Mouse (Mus musculus) forebrain, embryonic 11.5 days (tissue): ENCODE data around the gene Hes7. TPM values are rescaled to one million over a fixed set of nuclear protein-coding genes. Genes with fewer than 3 reads are reported as not detected.

ENCODE experiments used
- ATAC-seq: fragments of 200-750 bp; cut with Nextera tagmentation; replicated peaks from 2 replicates; pipeline ENCODE4 v1.8.0; 2017; ENCODE audit warnings: moderate TSS enrichment; ENCODE audit not compliant: low FRiP score
- DNase-seq: peaks from one replicate; pipeline ENCODE4 v3.0.0-alpha.2; 2017; ENCODE audit warnings: low spot score
- H3K27ac ChIP-seq: fragments of 300-500 bp; sonication (generic); 2 replicates; pipeline ENCODE4 v1.5.1; 2014; ENCODE audit warnings: low read depth, low read length
- H3K27me3 ChIP-seq: fragments of 300-500 bp; sonication (generic); 2 replicates; pipeline ENCODE4 v1.6.1; 2014; ENCODE audit warnings: mild to moderate bottlenecking, low read length, mixed read lengths; ENCODE audit not compliant: control insufficient read depth, insufficient read depth
- H3K36me3 ChIP-seq: fragments of 300-500 bp; sonication (generic); 2 replicates; pipeline ENCODE4 v1.6.1; 2014; ENCODE audit warnings: mild to moderate bottlenecking, low read length, moderate library complexity, mixed read lengths; ENCODE audit not compliant: control insufficient read depth, insufficient read depth
- H3K4me1 ChIP-seq: fragments of 300-500 bp; sonication (generic); replicated peaks from 2 replicates; pipeline ENCODE4 v1.6.1; 2014; ENCODE audit warnings: low read length, mixed read lengths; ENCODE audit not compliant: control insufficient read depth, insufficient read depth
- H3K4me2 ChIP-seq: fragments of 300-500 bp; sonication (generic); 2 replicates; pipeline ENCODE4 v1.6.1; 2014; ENCODE audit warnings: low read depth, mild to moderate bottlenecking, low read length, moderate library complexity, mixed read lengths; ENCODE audit not compliant: severe bottlenecking
- H3K4me3 ChIP-seq: fragments of 300-500 bp; sonication (generic); 2 replicates; pipeline ENCODE4 v1.5.1; 2014; ENCODE audit warnings: low read depth, low read length
- H3K9ac ChIP-seq: fragments of 300-500 bp; sonication (generic); 2 replicates; pipeline ENCODE4 v1.6.1; 2014; ENCODE audit warnings: low read length
- H3K9me3 ChIP-seq: fragments of 300-500 bp; sonication (generic); 2 replicates; pipeline ENCODE4 v1.6.1; 2016; ENCODE audit warnings: low read length, mixed read lengths; ENCODE audit not compliant: control insufficient read depth
- WGBS: fragments of 180-500 bp; shearing (Covaris S2); extraction: QIAGEN DNeasy Blood & Tissue Kit; methylation state at CpG from one replicate; pipeline ENCODE4 v1.1.7; 2014; 5-methylcytosine and 5-hydroxymethylcytosine counted together
- polyA plus RNA-seq: library from polyadenylated mRNA; unstranded; fragments of >200 nt; fragmentation: Nextera tagmentation; extraction: Ambion mirVana; gene quantifications from 2 replicates; pipeline ENCODE4 v1.2.1, GENCODE M21; 2014

The Hes7 gene
- polyA plus RNA-seq, 1 experiment from 2014 or later: 0.11 TPM

- Histone ChIP-seq H3K27me3 (no peaks in the 10 kb centered on the region), H3K36me3 (peaks cover 2% of the 10 kb centered on the region), H3K9me3 (no peaks in the 10 kb centered on the region), H3K27ac (peak overlapping the region; percentile 73), H3K4me2 (peak overlapping the region; percentile 59), H3K4me3 (peak overlapping the region; percentile 22), H3K9ac (peak overlapping the region; percentile 45), H3K4me1 (peaks cover 34% of the 10 kb centered on the region)
- DNase-seq (peak; percentile 93), ATAC-seq (0 out of 2 replicates have a peak, but pooled peaks have one; percentile 1)
- 1% methylated on average over 29 of the region's 29 CpGs for WGBS
Measured at GRCm38 (mm10) chr11:69096987-69097900, 23.0 kb upstream of the Hes7 start.

GRCm38 (mm10) chr11:69098039-69098761 lies 22.0 kb upstream of the Hes7 start:
- H3K4me1 ChIP-seq: peaks cover 34% of the 10 kb centered on the region
- WGBS: 21% methylated on average over 8 of the region's 8 CpGs
- DNase-seq: no peak

GRCm38 (mm10) chr11:69098762-69099091 lies 21.5 kb upstream of the Hes7 start:
- ATAC-seq: peak; percentile 33; the same call in 1 of the 2 replicates
- 0% methylated on average over 19 of the region's 19 CpGs for whole genome bisulfite sequencing
- H3K4me1 ChIP-seq: peaks cover 34% of the 10 kb centered on the region

More at GRCm38 (mm10) chr11:69098039-69098761, 22.0 kb upstream of the Hes7 start:
- H3K27me3 ChIP-seq: no peaks in the 10 kb centered on the region
- peaks cover 2% of the 10 kb centered on the region for H3K36me3 ChIP-seq
- peak overlapping the region; percentile 12; the same call in 1 of the 2 replicates for H3K27ac ChIP-seq
- ATAC-seq: no peak
- H3K4me3 ChIP-seq: peak overlapping the region; percentile 45
- no peaks in the 10 kb centered on the region for H3K9me3 ChIP-seq
- H3K9ac ChIP-seq: no peak overlapping the region; the same call in 1 of the 2 replicates
- H3K4me2 ChIP-seq: peak overlapping the region; percentile 70

GRCm38 (mm10) chr11:69099177-69099914 lies 20.9 kb upstream of the Hes7 start:
- H3K27me3 ChIP-seq: no peaks in the 10 kb centered on the region
- DNase-seq: no peak
- H3K36me3 ChIP-seq: peaks cover 5% of the 10 kb centered on the region
- peaks cover 34% of the 10 kb centered on the region for H3K4me1 ChIP-seq
- H3K4me2 ChIP-seq: peak overlapping the region; percentile 70
- no peaks in the 10 kb centered on the region for H3K9me3 ChIP-seq
- H3K4me3 ChIP-seq: peak overlapping the region; percentile 45
- WGBS: 2% methylated on average over 22 of the region's 22 CpGs
- H3K9ac ChIP-seq: peak overlapping the region; percentile 53
- ATAC-seq: no peak
- no peak overlapping the region for H3K27ac ChIP-seq

More at GRCm38 (mm10) chr11:69098762-69099091, 21.5 kb upstream of the Hes7 start:
- H3K4me3 ChIP-seq: peak overlapping the region; percentile 45
- H3K27me3 ChIP-seq: no peaks in the 10 kb centered on the region
- H3K4me2 ChIP-seq: peak overlapping the region; percentile 70
- H3K9ac ChIP-seq: peak overlapping the region; percentile 53
- H3K27ac ChIP-seq: peak overlapping the region; percentile 12; the same call in 1 of the 2 replicates
- DNase-seq: peak; percentile 96
- H3K9me3 ChIP-seq: no peaks in the 10 kb centered on the region
- H3K36me3 ChIP-seq: peaks cover 2% of the 10 kb centered on the region

GRCm38 (mm10) chr11:69099915-69100345 lies 20.3 kb upstream of the Hes7 start:
- 2% methylated on average over 23 of the region's 23 CpGs for WGBS
- peak; percentile 90 for DNase-seq
- H3K27ac ChIP-seq: no peak overlapping the region
- peak overlapping the region; percentile 70 for H3K4me2 ChIP-seq
- no peaks in the 10 kb centered on the region for H3K27me3 ChIP-seq
- H3K9ac ChIP-seq: peak overlapping the region; percentile 53
- H3K36me3 ChIP-seq: peaks cover 5% of the 10 kb centered on the region
- peaks cover 34% of the 10 kb centered on the region for H3K4me1 ChIP-seq
- H3K9me3 ChIP-seq: no peaks in the 10 kb centered on the region
- peak overlapping the region; percentile 45 for H3K4me3 ChIP-seq
- ATAC-seq: peak; percentile 34

GRCm38 (mm10) chr11:69100639-69101360 lies 19.4 kb upstream of the Hes7 start:
- Histone ChIP-seq H3K4me3 (0 out of 2 replicates have a peak overlapping the region, but pooled peaks have one; percentile 45), H3K9ac (peak overlapping the region; percentile 53), H3K4me1 (peaks cover 30% of the 10 kb centered on the region), H3K27me3 (no peaks in the 10 kb centered on the region), H3K4me2 (peak overlapping the region; percentile 70; the same call in 1 of the 2 replicates), H3K36me3 (peaks cover 5% of the 10 kb centered on the region), H3K27ac (no peak overlapping the region), H3K9me3 (no peaks in the 10 kb centered on the region)
- no peak for DNase-seq
- ATAC-seq: no peak
- WGBS: 92% methylated on average over 20 of the region's 20 CpGs

GRCm38 (mm10) chr11:69101604-69102402 lies 18.4 kb upstream of the Hes7 start:
- ATAC-seq (no peak), DNase-seq (no peak)
- no peaks in the 10 kb centered on the region for H3K27me3 ChIP-seq
- H3K27ac ChIP-seq: no peak overlapping the region
- WGBS: 89% methylated on average over 21 of the region's 21 CpGs
- no peak overlapping the region for H3K4me2 ChIP-seq
- H3K9me3 ChIP-seq: no peaks in the 10 kb centered on the region
- H3K36me3 ChIP-seq: peaks cover 5% of the 10 kb centered on the region
- H3K4me3 ChIP-seq: no peak overlapping the region
- peaks cover 23% of the 10 kb centered on the region for H3K4me1 ChIP-seq
- no peak overlapping the region for H3K9ac ChIP-seq
